Mouse (Mus musculus) layer of hippocampus, postnatal 25 days (tissue): Measurements from ENCODE around the gene Cd177. TPM values are rescaled to one million over a fixed set of nuclear protein-coding genes. Genes with fewer than 3 reads are reported as not detected.

ENCODE experiments used
- total RNA-seq, 2 experiments: library from RNA; stranded (reverse); gene quantifications; 2 replicates each; pipeline ENCODE4 v1.2.3; 2021

Gene Cd177
- total RNA-seq, 2 experiments from 2014 or later, result not detected

Other genes with a start within 250 kb of the Cd177 start
- not detected for gene AC161166.1, start 247.9 kb downstream of the Cd177 start, total RNA-seq
- 10 to 100 TPM; 69.0 to 71.9 TPM for gene Irgq, start 229.6 kb downstream of the Cd177 start, total RNA-seq
- not detected for gene Pinlyp, start 214.2 kb downstream of the Cd177 start, total RNA-seq
- 10 to 100 TPM; 34.8 to 43.0 TPM for gene Xrcc1, start 214.0 kb downstream of the Cd177 start, total RNA-seq
- gene Ethe1, start 172.8 kb downstream of the Cd177 start, total RNA-seq, result 10 to 100 TPM in 1 of 2 experiments, 1 to 10 TPM in 1; 9.0 to 11.5 TPM
- gene Zfp575, start 172.7 kb downstream of the Cd177 start, total RNA-seq, result 1 to 10 TPM; 5.6 to 6.2 TPM
- under 1 TPM; 0.19 to 0.20 TPM for gene Phldb3, start 149.5 kb downstream of the Cd177 start, total RNA-seq
- 1 to 10 TPM; 1.4 to 1.6 TPM for gene Lypd3, start 123.8 kb downstream of the Cd177 start, total RNA-seq
- gene Tex101, start 83.6 kb downstream of the Cd177 start, total RNA-seq, result not detected
- gene BC049730, start 51.1 kb downstream of the Cd177 start, total RNA-seq, result not detected
- gene Gm4763, start 33.4 kb downstream of the Cd177 start, total RNA-seq, result not detected
- not detected for gene Ceacam10, start 16.9 kb upstream of the Cd177 start, total RNA-seq
- gene Gm9844, start 101.9 kb upstream of the Cd177 start, total RNA-seq, result under 1 TPM in 1 of 2 experiments, not detected in 1; 0.81 TPM
- gene Lypd4, start 109.6 kb upstream of the Cd177 start, total RNA-seq, result not detected
- gene Dmrtc2, start 109.7 kb upstream of the Cd177 start, total RNA-seq, result not detected
- gene Rps19, start 124.1 kb upstream of the Cd177 start, total RNA-seq, result 100 to 1,000 TPM; 446 to 548 TPM
- gene Cd79a, start 137.1 kb upstream of the Cd177 start, total RNA-seq, result under 1 TPM in 1 of 2 experiments, not detected in 1; 0.42 TPM
- 10 to 100 TPM; 57.9 to 98.4 TPM for gene Arhgef1, start 142.6 kb upstream of the Cd177 start, total RNA-seq
- not detected for gene Gm4881, start 184.2 kb upstream of the Cd177 start, total RNA-seq
- 100 to 1,000 TPM; 270 to 302 TPM for gene Rabac1, start 212.4 kb upstream of the Cd177 start, total RNA-seq
- gene Atp1a3, start 245.6 kb upstream of the Cd177 start, total RNA-seq, result 1,000 to 10,000 TPM; 2,623 to 2,665 TPM